Mouse (Mus musculus) embryonic facial prominence, embryonic 14.5 days (tissue): Measurements from ENCODE around the gene Hspb6. TPM values are rescaled to one million over a fixed set of nuclear protein-coding genes. Genes with fewer than 3 reads are reported as not detected.

ENCODE experiments used
- ATAC-seq: fragments of 200-750 bp; cut with Nextera tagmentation; 2 replicates; pipeline ENCODE4 v1.8.0; 2017; ENCODE audit warnings: low read depth, moderate number of reproducible peaks, moderate TSS enrichment
- DNase-seq: peaks from one replicate; pipeline ENCODE4 v3.0.0-alpha.2; 2015; ENCODE audit warnings: low spot score
- H3K27ac ChIP-seq: fragments of 300-500 bp; sonication (generic); replicated peaks from 2 replicates; pipeline ENCODE4 v1.5.1; 2014; ENCODE audit warnings: low read depth, mild to moderate bottlenecking, low read length, moderate library complexity
- H3K27me3 ChIP-seq: fragments of 300-500 bp; sonication (generic); replicated peaks from 2 replicates; pipeline ENCODE4 v1.6.1; 2014; ENCODE audit warnings: low read length; ENCODE audit not compliant: control insufficient read depth, insufficient read depth
- H3K36me3 ChIP-seq: fragments of 300-500 bp; sonication (generic); 2 replicates; pipeline ENCODE4 v1.6.1; 2014; ENCODE audit warnings: low read length, mixed read lengths; ENCODE audit not compliant: control insufficient read depth, insufficient read depth
- H3K4me1 ChIP-seq: fragments of 300-500 bp; sonication (generic); 2 replicates; pipeline ENCODE4 v1.6.1; 2014; ENCODE audit warnings: antibody characterized with exemption, low read length; ENCODE audit not compliant: control insufficient read depth, insufficient read depth
- H3K4me2 ChIP-seq: fragments of 300-500 bp; sonication (generic); 2 replicates; pipeline ENCODE4 v1.6.1; 2014; ENCODE audit warnings: low read depth, mild to moderate bottlenecking, low read length, moderate library complexity, mixed read lengths
- H3K4me3 ChIP-seq: fragments of 300-500 bp; sonication (generic); 2 replicates; pipeline ENCODE4 v1.5.1; 2014; ENCODE audit warnings: low read depth, mild to moderate bottlenecking, low read length
- H3K9ac ChIP-seq: fragments of 300-500 bp; sonication (generic); 2 replicates; pipeline ENCODE4 v1.6.1; 2014; ENCODE audit warnings: low read depth, mild to moderate bottlenecking, low read length, moderate library complexity, mixed read lengths
- H3K9me3 ChIP-seq: fragments of 300-500 bp; sonication (generic); 2 replicates; pipeline ENCODE4 v1.6.1; 2016; ENCODE audit warnings: low read length; ENCODE audit not compliant: control insufficient read depth
- WGBS: fragments of 180-500 bp; shearing (Covaris S2); extraction: QIAGEN DNeasy Blood & Tissue Kit; methylation state at CpG from one replicate; pipeline ENCODE4 v1.1.7; 2014; 5-methylcytosine and 5-hydroxymethylcytosine counted together
- polyA plus RNA-seq: library from polyadenylated mRNA; unstranded; fragments of >200 nt; fragmentation: Nextera tagmentation; extraction: Ambion mirVana; gene quantifications from 2 replicates; pipeline ENCODE4 v1.2.1, GENCODE M21; 2014

The Hspb6 gene
- polyA plus RNA-seq, 1 experiment from 2014 or later = 20.4 TPM

GRCm38 (mm10) chr7:30544327-30544726 is 7.7 kb upstream of the Hspb6 start:
- H3K9ac ChIP-seq = no peak overlapping the region
- 84% methylated on average over 2 of the region's 2 CpGs for WGBS
- no peaks in the 10 kb centered on the region for H3K4me1 ChIP-seq
- peaks cover 66% of the 10 kb centered on the region for H3K36me3 ChIP-seq
- H3K4me3 ChIP-seq = no peak overlapping the region
- no peaks in the 10 kb centered on the region for H3K27me3 ChIP-seq
- no peak for ATAC-seq
- no peak overlapping the region for H3K27ac ChIP-seq
- H3K9me3 ChIP-seq = no peaks in the 10 kb centered on the region
- no peak overlapping the region for H3K4me2 ChIP-seq
- no peak for DNase-seq

GRCm38 (mm10) chr7:30549880-30550279 is 2.1 kb upstream of the Hspb6 start:
- Histone ChIP-seq H3K4me2 (no peak overlapping the region), H3K27me3 (no peaks in the 10 kb centered on the region), H3K27ac (no peak overlapping the region), H3K4me3 (no peak overlapping the region), H3K4me1 (peaks cover 11% of the 10 kb centered on the region), H3K9me3 (no peaks in the 10 kb centered on the region), H3K9ac (no peak overlapping the region), H3K36me3 (peaks cover 44% of the 10 kb centered on the region)
- DNase-seq = no peak
- no peak for ATAC-seq
- 83% methylated on average over 2 of the region's 2 CpGs for WGBS

- H3K4me2 ChIP-seq = no peak overlapping the region
- DNase-seq (no peak), ATAC-seq (no peak)
- H3K27me3 ChIP-seq = no peaks in the 10 kb centered on the region
- no peak overlapping the region for H3K4me3 ChIP-seq
- H3K4me1 ChIP-seq = peaks cover 11% of the 10 kb centered on the region
- H3K9me3 ChIP-seq = no peaks in the 10 kb centered on the region
- H3K36me3 ChIP-seq = peaks cover 45% of the 10 kb centered on the region
- WGBS = 100% methylated on average over 1 of the region's 1 CpGs
- no peak overlapping the region for H3K9ac ChIP-seq
- H3K27ac ChIP-seq = no peak overlapping the region
Observed at GRCm38 (mm10) chr7:30550603-30551002, 1.4 kb upstream of the Hspb6 start.

- no peaks in the 10 kb centered on the region for H3K27me3 ChIP-seq
- H3K9ac ChIP-seq = peak overlapping the region; percentile 76
- H3K9me3 ChIP-seq = no peaks in the 10 kb centered on the region
- ATAC-seq (peak; percentile 74), DNase-seq (peak; percentile 91)
- WGBS = 3% methylated on average over 10 of the region's 10 CpGs
- peak overlapping the region; percentile 65 for H3K4me3 ChIP-seq
- peak overlapping the region; percentile 98 for H3K27ac ChIP-seq
- H3K36me3 ChIP-seq = peaks cover 46% of the 10 kb centered on the region
- H3K4me1 ChIP-seq = peaks cover 11% of the 10 kb centered on the region
- peak overlapping the region; percentile 95 for H3K4me2 ChIP-seq
Observed at GRCm38 (mm10) chr7:30551445-30552101, 405 bp upstream of the Hspb6 start.

- WGBS = 5% methylated on average over 23 of the region's 23 CpGs
- H3K4me1 ChIP-seq = peaks cover 12% of the 10 kb centered on the region
- H3K4me3 ChIP-seq = peak overlapping the region; percentile 65
- H3K27ac ChIP-seq = peak overlapping the region; percentile 98
- peak overlapping the region; percentile 95 for H3K4me2 ChIP-seq
- ATAC-seq (no peak), DNase-seq (peak; percentile 54)
- H3K27me3 ChIP-seq = no peaks in the 10 kb centered on the region
- peaks cover 49% of the 10 kb centered on the region for H3K36me3 ChIP-seq
- no peaks in the 10 kb centered on the region for H3K9me3 ChIP-seq
- peak overlapping the region; percentile 76 for H3K9ac ChIP-seq
Observed at GRCm38 (mm10) chr7:30553021-30553589, 1.1 kb downstream of the Hspb6 start.

GRCm38 (mm10) chr7:30553810-30554584 is 2.0 kb downstream of the Hspb6 start:
- H3K4me2 ChIP-seq = peak overlapping the region; percentile 95
- WGBS = 87% methylated on average over 22 of the region's 22 CpGs
- peak overlapping the region; percentile 98; the same call in 1 of the 2 replicates for H3K27ac ChIP-seq
- peak overlapping the region; percentile 65 for H3K4me3 ChIP-seq
- no peaks in the 10 kb centered on the region for H3K27me3 ChIP-seq
- no peak for ATAC-seq
- H3K9me3 ChIP-seq = no peaks in the 10 kb centered on the region
- peaks cover 21% of the 10 kb centered on the region for H3K4me1 ChIP-seq
- peaks cover 41% of the 10 kb centered on the region for H3K36me3 ChIP-seq
- DNase-seq = no peak
- peak overlapping the region; percentile 76 for H3K9ac ChIP-seq

- no peak for ATAC-seq
- no peak for DNase-seq
- Histone ChIP-seq H3K27me3 (no peaks in the 10 kb centered on the region), H3K9me3 (no peaks in the 10 kb centered on the region), H3K27ac (no peak overlapping the region), H3K4me2 (no peak overlapping the region), H3K36me3 (peaks cover 37% of the 10 kb centered on the region), H3K4me1 (peaks cover 24% of the 10 kb centered on the region), H3K4me3 (no peak overlapping the region), H3K9ac (no peak overlapping the region)
- 94% methylated on average over 18 of the region's 18 CpGs for WGBS
Observed at GRCm38 (mm10) chr7:30556894-30557536, 5.0 kb downstream of the Hspb6 start.

GRCm38 (mm10) chr7:30557901-30558514 is 6.0 kb downstream of the Hspb6 start:
- WGBS = 92% methylated on average over 13 of the region's 13 CpGs
- H3K27me3 ChIP-seq = no peaks in the 10 kb centered on the region
- H3K4me2 ChIP-seq = peak overlapping the region; percentile 83
- H3K36me3 ChIP-seq = peaks cover 37% of the 10 kb centered on the region
- peak overlapping the region; percentile 75; the same call in 1 of the 2 replicates for H3K4me3 ChIP-seq
- H3K9me3 ChIP-seq = no peaks in the 10 kb centered on the region
- no peak overlapping the region for H3K27ac ChIP-seq
- peak overlapping the region; percentile 71; the same call in 1 of the 2 replicates for H3K9ac ChIP-seq
- ATAC-seq = no peak
- DNase-seq = no peak
- H3K4me1 ChIP-seq = peaks cover 21% of the 10 kb centered on the region
